Mouse (Mus musculus) hindbrain, postnatal 0 days (tissue): ENCODE results near the gene Aldh1a3. TPM values are rescaled to one million over a fixed set of nuclear protein-coding genes. Genes with fewer than 3 reads are reported as not detected.

Experiments used
- ATAC-seq: fragments of 200-750 bp; cut with Nextera tagmentation; 2 replicates; pipeline ENCODE4 v1.8.0; 2017; ENCODE audit warnings: mild to moderate bottlenecking, moderate TSS enrichment, moderate library complexity
- DNase-seq: peaks from one replicate; pipeline ENCODE4 v3.0.0-alpha.2; 2015; ENCODE audit warnings: low spot score
- H3K27ac ChIP-seq: fragments of 300-500 bp; sonication (generic); 2 replicates; pipeline ENCODE4 v1.5.1; 2014; ENCODE audit warnings: mild to moderate bottlenecking
- H3K27me3 ChIP-seq: fragments of 300-500 bp; sonication (generic); 2 replicates; pipeline ENCODE4 v1.6.1; 2014; ENCODE audit warnings: low read length, mixed read lengths; ENCODE audit not compliant: insufficient read depth
- H3K36me3 ChIP-seq: fragments of 300-500 bp; sonication (generic); 2 replicates; pipeline ENCODE4 v1.6.1; 2014; ENCODE audit warnings: low read length, mixed read lengths; ENCODE audit not compliant: insufficient read depth
- H3K4me1 ChIP-seq: fragments of 300-500 bp; sonication (generic); 2 replicates; pipeline ENCODE4 v1.6.1; 2014; ENCODE audit warnings: antibody characterized with exemption, low read length, mixed read lengths; ENCODE audit not compliant: insufficient read depth
- H3K4me2 ChIP-seq: fragments of 300-500 bp; sonication (generic); 2 replicates; pipeline ENCODE4 v1.6.1; 2014; ENCODE audit warnings: low read depth, mild to moderate bottlenecking, low read length, moderate library complexity, mixed read lengths
- H3K4me3 ChIP-seq: fragments of 300-500 bp; sonication (generic); 2 replicates; pipeline ENCODE4 v1.5.1; 2014; ENCODE audit warnings: low read length
- H3K9ac ChIP-seq: fragments of 300-500 bp; sonication (generic); replicated peaks from 2 replicates; pipeline ENCODE4 v1.6.1; 2014; ENCODE audit warnings: mild to moderate bottlenecking, low read length, moderate library complexity, mixed read lengths
- H3K9me3 ChIP-seq: fragments of 300-500 bp; sonication (generic); 2 replicates; pipeline ENCODE4 v1.6.1; 2016; ENCODE audit warnings: low read length, mixed read lengths
- CTCF ChIP-seq: IDR thresholded peaks from 2 replicates; pipeline ENCODE4 v1.5.1; 2016; ENCODE audit warnings: antibody characterized with exemption, control low read depth, low read depth
- WGBS: fragments of 180-500 bp; shearing (Covaris S2); extraction: QIAGEN DNeasy Blood & Tissue Kit; methylation state at CpG from one replicate; pipeline ENCODE4 v1.1.7; 2014; 5-methylcytosine and 5-hydroxymethylcytosine counted together
- polyA plus RNA-seq: library from polyadenylated mRNA; unstranded; fragments of >200 nt; fragmentation: Nextera tagmentation; extraction: Ambion mirVana; gene quantifications from 2 replicates; pipeline ENCODE4 v1.2.1, GENCODE M21; 2015
- total RNA-seq: library from RNA; depleted of rRNA; stranded (reverse); fragments of >200 nt; gene quantifications from 2 replicates; pipeline ENCODE4 v1.2.3, GENCODE M21; 2014

Aldh1a3 gene
- total and polyA plus RNA-seq, 2 experiments from 2014 or later = 3.5 to 4.6 TPM

DNA sequence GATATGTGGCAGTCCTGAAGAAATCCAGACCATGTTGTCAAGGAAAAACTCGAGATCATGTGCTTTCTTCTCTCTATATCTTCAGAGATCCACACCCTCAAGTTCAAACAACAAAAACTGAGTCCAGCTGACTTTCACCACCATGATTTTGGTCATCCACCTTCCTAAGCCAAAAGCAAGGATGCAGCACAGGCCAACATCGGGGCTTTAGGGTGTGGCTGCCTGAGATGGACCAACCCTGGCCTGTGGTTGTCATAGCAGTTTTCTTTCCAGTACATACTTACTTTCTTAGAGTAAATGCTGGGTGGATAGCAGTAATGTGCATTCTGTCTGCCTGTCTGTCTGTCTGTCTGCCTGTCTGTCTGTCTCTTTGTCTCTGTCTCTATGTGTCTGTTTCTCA lies 61.9 kb downstream of the Aldh1a3 start:
- Histone ChIP-seq H3K4me2 (no peak overlapping the region), H3K36me3 (no peaks in the 10 kb centered on the region)

GRCm38 (mm10) chr7:66364491-66364890 lies 62.8 kb downstream of the Aldh1a3 start:
- Histone ChIP-seq H3K4me1 (no peaks in the 10 kb centered on the region), H3K4me2 (no peak overlapping the region), H3K36me3 (no peaks in the 10 kb centered on the region), H3K27ac (no peak overlapping the region), H3K4me3 (no peak overlapping the region), H3K9ac (no peak overlapping the region), H3K27me3 (no peaks in the 10 kb centered on the region), H3K9me3 (0 out of 2 replicates have a peak, but pooled peaks cover 2% of the 10 kb centered on the region)
- TF ChIP-seq CTCF = no peak
- ATAC-seq (no peak), DNase-seq (no peak)
- 92% methylated on average over 11 of the region's 11 CpGs for WGBS

More for the DNA sequence above, 61.9 kb downstream of the Aldh1a3 start:
- Histone ChIP-seq H3K27me3 (no peaks in the 10 kb centered on the region), H3K9me3 (0 out of 2 replicates have a peak, but pooled peaks cover 2% of the 10 kb centered on the region), H3K9ac (no peak overlapping the region), H3K4me1 (no peaks in the 10 kb centered on the region), H3K4me3 (no peak overlapping the region), H3K27ac (no peak overlapping the region)
- ATAC-seq (no peak), DNase-seq (no peak)
- no peak for TF ChIP-seq CTCF
- 78% methylated on average over 2 of the region's 2 CpGs for WGBS

- H3K27me3 ChIP-seq = no peaks in the 10 kb centered on the region
- DNase-seq (no peak), ATAC-seq (no peak)
- H3K27ac ChIP-seq = no peak overlapping the region
- H3K9me3 ChIP-seq = 0 out of 2 replicates have a peak, but pooled peaks cover 2% of the 10 kb centered on the region
- H3K4me2 ChIP-seq = no peak overlapping the region
- 92% methylated on average over 4 of the region's 4 CpGs for WGBS
- H3K9ac ChIP-seq = no peak overlapping the region
- H3K4me1 ChIP-seq = no peaks in the 10 kb centered on the region
- TF ChIP-seq CTCF = no peak
- H3K36me3 ChIP-seq = no peaks in the 10 kb centered on the region
- H3K4me3 ChIP-seq = no peak overlapping the region
These were observed 68.3 kb downstream of the Aldh1a3 start for GRCm38 (mm10) chr7:66359044-66359443.

DNA sequence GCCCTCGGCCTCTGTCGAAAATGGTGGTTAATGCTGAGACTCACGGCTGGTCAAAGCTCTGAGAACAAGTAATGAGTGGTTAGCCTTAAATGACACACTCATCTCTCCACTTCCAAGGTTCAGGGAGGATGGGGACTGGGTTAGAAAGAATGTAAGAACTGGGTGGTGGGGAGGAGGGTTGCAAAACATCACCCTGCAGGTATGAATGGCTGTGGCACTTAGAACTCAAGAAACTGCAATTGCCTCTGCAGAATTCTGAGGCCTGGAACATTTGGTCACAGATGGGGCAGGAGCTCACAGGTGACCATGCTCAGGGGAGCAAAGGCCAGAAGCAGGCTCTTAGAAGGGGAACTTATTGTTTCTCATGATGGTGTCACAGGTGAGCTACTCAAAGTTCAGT lies 68.9 kb downstream of the Aldh1a3 start:
- ATAC-seq (no peak), DNase-seq (no peak)
- H3K4me2 ChIP-seq = no peak overlapping the region
- H3K9ac ChIP-seq = no peak overlapping the region
- no peak overlapping the region for H3K4me3 ChIP-seq
- no peak for TF ChIP-seq CTCF
- no peak overlapping the region for H3K27ac ChIP-seq
- 94% methylated on average over 3 of the region's 3 CpGs for WGBS
- H3K4me1 ChIP-seq = no peaks in the 10 kb centered on the region
- H3K9me3 ChIP-seq = 0 out of 2 replicates have a peak, but pooled peaks cover 2% of the 10 kb centered on the region
- no peaks in the 10 kb centered on the region for H3K36me3 ChIP-seq
- H3K27me3 ChIP-seq = no peaks in the 10 kb centered on the region

GRCm38 (mm10) chr7:66355791-66356522 lies 71.4 kb downstream of the Aldh1a3 start:
- no peak for ATAC-seq
- WGBS = 93% methylated on average over 8 of the region's 8 CpGs
- TF ChIP-seq CTCF = no peak

DNA sequence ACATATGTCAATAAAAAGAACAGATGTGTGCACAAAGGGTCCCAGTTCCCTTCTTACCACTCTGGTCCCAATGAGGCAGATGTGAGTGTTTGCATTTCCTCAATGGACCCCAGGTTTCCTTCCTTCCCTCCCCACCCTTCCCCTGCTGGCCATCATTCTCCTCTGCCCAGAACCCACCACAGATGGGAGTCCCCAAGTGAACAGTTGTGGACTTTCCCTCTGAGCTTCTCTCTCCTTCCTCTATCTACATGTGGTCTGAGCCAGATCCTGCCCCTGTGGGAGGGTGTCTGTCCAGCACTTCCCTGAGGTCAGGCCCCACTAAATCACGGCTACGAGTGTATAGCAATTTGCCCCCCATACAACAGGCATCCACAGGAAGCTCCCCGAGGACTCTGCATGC lies 72.4 kb downstream of the Aldh1a3 start:
- H3K27ac ChIP-seq = no peak overlapping the region
- no peaks in the 10 kb centered on the region for H3K27me3 ChIP-seq
- no peak for ATAC-seq
- H3K9me3 ChIP-seq = no peaks in the 10 kb centered on the region
- H3K4me2 ChIP-seq = no peak overlapping the region
- WGBS = 65% methylated on average over 3 of the region's 3 CpGs
- no peaks in the 10 kb centered on the region for H3K4me1 ChIP-seq
- H3K4me3 ChIP-seq = no peak overlapping the region
- no peak overlapping the region for H3K9ac ChIP-seq
- no peak for DNase-seq
- H3K36me3 ChIP-seq = no peaks in the 10 kb centered on the region
- no peak for TF ChIP-seq CTCF

More at GRCm38 (mm10) chr7:66355791-66356522, 71.4 kb downstream of the Aldh1a3 start:
- Histone ChIP-seq H3K4me1 (no peaks in the 10 kb centered on the region), H3K9me3 (no peaks in the 10 kb centered on the region), H3K4me3 (no peak overlapping the region), H3K36me3 (no peaks in the 10 kb centered on the region), H3K4me2 (no peak overlapping the region), H3K27ac (no peak overlapping the region), H3K9ac (no peak overlapping the region), H3K27me3 (no peaks in the 10 kb centered on the region)
- DNase-seq = no peak

- no peak for DNase-seq
These were observed 76.2 kb downstream of the Aldh1a3 start for GRCm38 (mm10) chr7:66351074-66351473.

More at GRCm38 (mm10) chr7:66351074-66351473, 76.2 kb downstream of the Aldh1a3 start:
- Histone ChIP-seq H3K36me3 (no peaks in the 10 kb centered on the region), H3K27ac (no peak overlapping the region), H3K27me3 (no peaks in the 10 kb centered on the region), H3K9ac (no peak overlapping the region), H3K4me1 (no peaks in the 10 kb centered on the region), H3K4me2 (no peak overlapping the region), H3K9me3 (no peaks in the 10 kb centered on the region), H3K4me3 (no peak overlapping the region)
- TF ChIP-seq CTCF = no peak
- WGBS = 81% methylated on average over 4 of the region's 4 CpGs
- ATAC-seq = no peak
